Mouse (Mus musculus) bone marrow, adult 2 months (tissue): ENCODE data around the gene Eaf1.
"Not testable (repeated sequence)": the region's sequence is repeated elsewhere in the genome, so short reads cannot be mapped to it uniquely, and the experiment has no call there.

ENCODE experiments used
- CTCF ChIP-seq: fragments of 200-500 bp; IDR thresholded peaks from 2 replicates; pipeline ENCODE4 v1.5.1; 2011; ENCODE audit warnings: low read length, control low read depth; ENCODE audit not compliant: control insufficient read depth, insufficient read depth
- POLR2A ChIP-seq: fragments of 200-500 bp; IDR thresholded peaks from 2 replicates; pipeline ENCODE4 v1.6.1; 2011; ENCODE audit warnings: low read depth, mild to moderate bottlenecking, control low read depth, low read length, borderline replicate concordance; ENCODE audit not compliant: control insufficient read depth

DNA sequence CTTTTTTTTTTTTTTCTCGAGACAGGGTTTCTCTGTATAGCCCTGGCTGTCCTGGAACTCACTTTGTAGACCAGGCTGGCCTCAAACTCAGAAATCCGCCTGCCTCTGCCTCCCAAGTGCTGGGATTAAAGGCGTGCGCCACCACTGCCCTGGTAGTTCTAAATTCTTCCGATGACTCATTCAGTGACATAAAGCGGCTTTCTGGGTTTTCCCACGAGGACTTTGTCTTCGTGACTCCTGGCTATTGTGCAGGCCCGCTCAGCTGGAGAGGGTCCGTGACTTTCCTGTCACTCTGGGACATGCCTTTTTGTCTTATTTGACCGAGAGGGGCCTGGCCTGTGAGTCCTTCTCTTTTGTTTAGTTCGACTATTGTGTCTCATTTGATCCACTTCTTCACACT lies 40.3 kb upstream of the Eaf1 start:
- not testable (repeated sequence) for TF ChIP-seq CTCF, POLR2A
